Mouse (Mus musculus): ENCODE measurements around the gene Tmc5.

The Tmc5 gene

DNA sequence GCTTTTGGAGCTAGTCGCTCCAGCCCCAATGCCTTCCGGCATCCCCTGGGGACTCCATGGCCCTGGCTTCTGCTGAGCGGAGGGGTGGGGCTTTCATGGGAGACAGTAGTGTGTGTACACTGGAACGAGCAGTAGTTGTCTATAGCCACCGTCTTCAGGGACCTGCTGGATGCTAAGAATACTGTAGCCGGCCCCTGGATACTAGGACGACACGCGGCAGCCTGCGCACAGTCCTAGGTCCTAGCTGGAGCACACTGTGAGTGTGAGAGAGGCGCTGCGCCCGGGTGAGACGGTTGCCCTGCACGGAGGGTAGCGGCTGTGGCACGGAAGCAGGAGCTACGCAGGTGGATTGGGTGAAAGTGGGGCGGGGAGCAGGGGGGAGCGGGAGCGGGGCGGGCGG lies at the start of gene Tmc5:
Tmc5 (plus strand) TSS at position 97 of the 400 bp plus-strand sequence.
- DNase-seq = peak; percentile 85

- DNase-seq = peak; percentile 59
Measured at GRCm38 (mm10) chr7:118547451-118547850, 49.6 kb upstream of the Tmc5 start.

DNA sequence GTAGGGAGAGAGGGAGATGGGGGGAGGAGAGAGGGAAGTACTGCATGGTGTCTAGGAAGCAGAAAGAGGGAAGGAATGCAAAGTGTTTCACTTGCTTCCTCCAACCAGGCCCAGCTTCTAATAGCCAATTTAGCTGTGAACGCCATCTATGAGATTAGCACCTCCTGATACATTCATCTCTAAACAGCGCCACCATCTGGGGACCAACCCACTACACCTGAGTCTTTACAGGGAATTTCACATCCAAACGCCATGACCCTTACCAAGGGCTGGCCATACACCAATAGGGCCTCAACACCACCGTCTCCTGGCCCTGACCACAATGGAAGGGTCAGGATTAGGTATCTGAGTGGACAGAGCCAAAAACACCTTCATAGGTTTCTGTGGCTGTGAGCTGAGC lies 43.2 kb upstream of the Tmc5 start:
- no peak for DNase-seq

- no peak for DNase-seq
Measured at GRCm38 (mm10) chr7:118554290-118554689, 42.8 kb upstream of the Tmc5 start.

GRCm38 (mm10) chr7:118569121-118569543 lies 28.0 kb upstream of the Tmc5 start:
- DNase-seq = no peak

DNA sequence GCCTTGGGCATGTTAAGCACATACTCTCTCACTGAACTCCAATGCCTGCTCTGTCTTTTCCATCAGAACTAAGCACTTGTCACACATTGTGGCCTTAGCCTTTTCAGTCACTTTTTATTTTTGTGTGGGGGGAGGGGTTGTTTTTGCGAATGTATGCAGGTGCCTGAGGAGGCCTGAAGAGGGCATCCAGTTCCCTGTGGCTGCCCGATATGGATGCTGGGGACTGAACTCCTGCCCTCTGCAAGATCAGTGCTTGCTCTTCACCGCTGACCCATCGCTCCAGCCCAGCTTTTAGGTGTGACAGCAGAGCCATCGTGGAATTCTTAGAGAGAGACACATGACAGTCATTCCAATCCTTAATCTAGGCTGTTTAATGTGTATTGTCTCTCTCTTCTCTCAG lies 25.7 kb upstream of the Tmc5 start:
- DNase-seq = no peak

- no peak for DNase-seq
Measured at GRCm38 (mm10) chr7:118572039-118572438, 25.1 kb upstream of the Tmc5 start.

GRCm38 (mm10) chr7:118578269-118578668 lies 18.8 kb upstream of the Tmc5 start:
- no peak for DNase-seq

DNA sequence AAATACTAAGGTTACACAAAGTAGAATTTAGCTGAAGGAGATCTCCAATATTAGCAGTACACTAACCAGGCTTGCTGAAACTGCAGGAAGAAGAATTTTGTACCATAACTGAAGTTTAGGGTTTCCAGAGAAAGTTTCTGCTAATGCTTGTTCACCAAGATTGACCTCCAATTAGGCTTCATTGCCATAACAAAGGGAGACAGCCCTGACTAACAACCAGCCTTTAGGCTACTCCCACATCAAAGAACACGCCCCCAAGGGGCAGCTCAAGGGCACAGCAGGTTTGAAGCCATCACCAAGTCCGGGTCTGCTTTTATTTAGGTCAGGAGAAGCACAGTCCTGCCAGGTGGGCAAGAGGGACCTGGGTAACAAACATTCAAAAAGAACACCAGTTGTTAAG lies 17.2 kb upstream of the Tmc5 start:
- DNase-seq = no peak

DNA sequence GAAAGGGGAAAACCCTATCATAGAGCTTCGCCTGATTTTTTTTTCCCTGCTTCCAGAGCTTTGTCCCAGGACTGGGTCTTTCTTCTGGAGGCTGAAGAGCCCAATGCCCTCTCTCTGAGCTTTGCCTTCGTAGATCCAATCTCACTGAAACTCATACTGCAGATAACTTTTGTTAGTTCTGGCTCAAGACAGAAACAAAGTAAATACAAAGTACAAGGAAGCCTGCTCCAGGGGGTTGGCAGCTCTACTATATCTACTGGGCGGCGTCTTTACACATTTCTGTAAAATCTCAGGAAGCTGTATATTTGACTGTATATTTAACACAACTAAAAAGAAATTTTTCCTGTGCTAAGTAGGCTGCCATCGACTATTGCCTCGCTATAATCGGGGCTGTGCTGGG lies 13.3 kb upstream of the Tmc5 start:
- no peak for DNase-seq

DNA sequence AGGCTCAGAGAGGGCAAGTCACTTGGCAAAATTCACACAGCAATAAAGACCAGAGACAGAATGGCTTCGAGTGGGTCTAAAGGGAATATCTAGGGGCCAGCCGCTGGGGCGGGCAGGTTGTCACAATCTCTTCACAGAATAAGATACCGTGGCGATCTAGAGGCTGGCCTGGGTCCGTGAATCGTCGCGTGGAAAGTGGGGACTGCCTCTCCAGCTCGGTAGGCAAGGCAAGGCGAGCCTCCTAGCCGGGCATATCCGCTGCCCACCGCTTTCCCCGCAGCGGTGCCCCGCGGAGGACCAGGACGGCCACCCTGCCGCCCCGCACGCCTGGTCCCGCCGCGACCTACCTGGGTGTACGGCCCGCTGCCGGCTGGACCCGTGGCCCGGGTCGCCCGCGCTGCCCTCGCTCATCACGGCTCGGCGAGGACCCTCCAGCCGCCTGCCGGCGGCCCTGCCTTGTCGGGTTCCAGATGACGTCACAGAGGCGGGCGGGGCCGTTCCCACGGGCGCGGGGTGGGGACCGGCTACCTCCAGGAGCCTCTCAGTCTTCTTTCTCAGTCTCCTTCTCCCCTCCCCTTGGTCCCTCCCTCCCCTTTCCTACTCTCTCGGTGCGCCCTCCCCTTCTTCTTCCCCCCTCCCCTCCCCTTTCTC lies 12.7 kb upstream of the Tmc5 start, which contains the start of gene Tmc7:
Tmc7 (minus strand) TSS at position 480 of the 651 bp plus-strand sequence.
- peak; percentile 84 for DNase-seq

DNA sequence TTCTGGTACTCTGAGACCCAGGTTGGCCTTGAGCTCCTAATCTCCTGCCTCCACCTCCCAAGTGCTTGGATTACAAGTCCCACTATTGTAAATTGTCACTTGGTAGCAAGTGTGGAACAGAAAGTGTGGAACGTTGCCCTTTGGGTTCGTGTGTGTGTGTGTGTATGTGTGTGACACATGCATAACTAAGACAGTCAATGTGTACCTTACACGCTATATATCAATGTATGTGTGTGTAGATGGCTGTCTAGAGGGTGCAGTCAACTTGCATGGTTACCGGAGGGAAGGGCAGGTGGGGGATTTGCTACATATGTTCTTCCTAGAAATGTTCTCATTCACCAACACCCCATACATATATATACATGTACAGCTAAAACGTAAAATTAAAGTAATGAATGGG lies 12.2 kb upstream of the Tmc5 start:
- DNase-seq = no peak

DNA sequence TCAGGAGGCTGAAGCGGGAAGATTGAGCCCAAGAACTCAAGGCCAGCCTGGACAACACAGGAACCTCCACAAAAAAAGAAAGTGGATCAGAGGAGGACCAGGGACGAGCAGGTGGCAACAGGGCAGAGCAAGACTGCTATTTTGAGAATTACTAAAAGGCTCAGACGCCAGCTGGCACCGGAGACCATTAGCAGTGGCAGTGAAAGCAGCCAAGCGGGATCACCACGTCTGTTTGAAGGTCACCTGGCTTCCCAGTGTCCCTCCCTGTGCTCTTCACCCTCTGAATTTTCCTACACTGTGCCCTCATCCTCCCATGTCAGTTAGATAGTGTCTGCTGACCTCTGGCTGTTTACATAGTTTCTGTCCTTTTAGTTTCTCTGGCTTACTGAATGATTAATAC lies 11.2 kb upstream of the Tmc5 start:
- no peak for DNase-seq

GRCm38 (mm10) chr7:118590726-118591305 lies 6.3 kb upstream of the Tmc5 start:
- no peak for DNase-seq

DNA sequence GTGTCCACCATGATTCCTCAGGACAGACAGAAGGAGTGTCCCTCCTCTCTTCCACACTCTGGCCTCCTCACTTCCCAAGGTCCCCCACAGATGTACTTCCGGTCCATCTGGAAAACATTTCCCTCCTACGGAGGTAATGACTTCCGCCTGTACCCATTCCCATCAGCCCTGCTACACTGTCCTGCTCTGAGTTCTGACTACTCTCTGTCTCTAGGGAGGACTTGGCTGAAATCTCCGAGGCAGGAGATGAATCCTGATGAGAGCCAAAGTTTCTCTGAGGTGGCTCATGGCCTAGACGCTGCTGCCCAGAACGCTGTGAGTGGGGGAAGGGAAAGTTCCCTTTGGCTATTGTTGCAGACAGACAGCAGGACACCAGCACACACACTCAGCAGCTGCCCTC lies 5.0 kb upstream of the Tmc5 start:
- no peak for DNase-seq

DNA sequence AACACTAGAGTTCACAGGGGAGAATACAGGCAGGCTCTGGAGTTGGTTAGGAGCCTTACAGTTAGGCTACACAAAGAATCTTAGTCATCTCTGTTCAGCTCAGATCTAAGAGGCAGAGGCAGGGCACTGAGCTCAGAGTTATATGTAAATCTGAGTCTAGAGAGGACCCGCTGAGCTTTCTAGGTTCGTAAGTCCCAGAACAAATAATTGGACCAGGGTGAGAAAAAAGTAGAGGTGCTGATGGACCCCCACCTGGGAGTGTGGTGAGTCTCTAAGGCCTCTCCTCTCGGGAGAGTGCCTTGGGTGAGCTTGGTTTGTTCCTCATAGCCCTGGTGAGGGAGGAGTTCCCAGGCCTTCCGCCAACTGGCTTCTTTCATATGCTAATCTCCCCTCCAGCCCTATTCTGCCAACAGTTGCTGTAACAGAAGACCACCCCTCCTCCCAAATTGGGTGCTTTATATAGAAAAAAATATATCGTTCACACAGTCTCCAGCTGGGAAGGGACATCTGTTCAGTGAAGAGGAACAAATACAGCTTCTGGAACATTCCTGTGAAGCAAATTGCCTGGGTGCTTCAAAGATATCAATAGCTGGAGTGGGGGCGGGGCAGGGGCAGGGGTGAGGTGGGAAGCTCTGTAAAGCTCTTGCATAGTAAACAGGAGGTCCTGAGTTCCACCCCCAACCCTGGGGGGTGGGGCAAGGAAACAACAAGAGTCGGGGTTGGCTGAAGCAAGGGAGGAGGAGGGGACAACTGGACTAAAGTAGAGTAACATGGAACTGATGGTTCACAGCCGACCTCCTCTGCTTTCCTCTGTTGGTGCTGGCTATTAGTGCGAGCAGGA lies 3.3 kb upstream of the Tmc5 start:
- peak; percentile 44 for DNase-seq

DNA sequence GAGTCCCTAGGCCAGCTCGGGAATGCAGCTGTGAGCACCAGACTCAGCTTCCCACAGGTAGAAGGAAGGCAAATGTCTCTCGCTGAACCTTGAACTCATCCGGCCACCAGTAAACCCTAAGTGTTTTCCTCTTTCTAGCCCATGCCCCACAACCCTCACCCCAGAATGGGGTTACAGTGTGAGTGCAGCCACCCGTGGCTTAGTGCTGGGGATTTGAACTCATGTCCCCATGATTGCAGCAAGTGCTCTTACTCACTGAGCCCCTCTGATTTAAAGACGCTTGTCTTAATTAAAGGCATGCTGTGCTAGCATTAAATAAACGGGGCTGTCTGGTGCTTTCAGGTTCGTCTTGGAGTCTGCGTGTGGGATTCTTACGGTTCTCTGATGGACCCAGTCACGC lies 2.5 kb upstream of the Tmc5 start:
- no peak for DNase-seq

DNA sequence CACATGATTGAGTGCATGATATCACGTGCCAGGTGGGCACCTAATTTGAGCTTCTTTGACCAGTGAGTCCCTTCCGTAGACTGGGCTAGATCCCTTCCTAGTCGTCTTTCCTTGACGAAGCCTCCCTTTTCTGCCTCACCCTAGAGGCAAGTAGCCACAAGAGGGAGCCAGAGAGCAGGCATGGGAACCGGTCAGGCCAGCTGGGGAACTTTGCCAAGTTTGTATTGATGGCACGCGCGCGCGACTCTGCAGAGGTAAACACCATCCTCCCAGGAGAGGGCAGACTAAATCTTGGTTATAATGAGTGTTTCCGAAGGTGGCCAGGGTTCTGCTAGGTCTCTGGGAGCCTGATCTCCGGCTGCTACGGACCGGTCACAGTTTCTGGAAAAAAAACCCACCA lies 1.9 kb upstream of the Tmc5 start:
- DNase-seq = peak; percentile 97

GRCm38 (mm10) chr7:118596271-118596670 lies 826 bp upstream of the Tmc5 start:
- peak; percentile 69 for DNase-seq

DNA sequence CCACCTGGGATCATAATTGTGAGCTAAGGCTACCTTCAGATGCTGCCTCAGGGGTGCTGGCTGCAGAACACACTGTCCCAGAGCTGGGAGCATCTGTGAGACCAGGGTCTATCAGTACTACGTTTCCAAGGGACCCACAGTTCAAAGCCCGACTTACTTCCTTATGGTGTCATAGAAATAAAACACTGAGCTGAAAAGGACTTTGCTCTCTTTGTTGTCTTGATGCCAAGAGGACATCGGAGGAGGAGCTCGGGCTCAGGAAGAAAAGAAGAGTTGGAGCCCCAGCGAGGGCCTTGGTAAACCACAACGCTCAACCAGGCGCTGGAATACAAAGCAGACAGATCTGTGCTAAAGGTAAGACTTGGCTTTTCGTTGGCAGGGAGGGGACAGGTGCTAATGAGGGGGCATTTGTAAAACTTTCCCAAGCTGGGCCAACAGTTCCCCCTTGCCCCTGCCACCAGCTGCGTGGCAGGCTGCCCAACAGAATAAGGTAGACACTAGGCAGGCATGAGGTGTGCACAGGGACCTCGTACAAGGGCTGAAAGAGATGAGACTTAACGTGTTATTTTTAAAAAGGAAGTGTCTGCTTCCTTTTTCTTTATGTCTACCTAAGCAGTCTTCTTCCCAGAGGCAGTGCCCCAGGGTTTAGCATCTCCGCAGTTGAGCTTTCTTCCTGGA lies 3.0 kb downstream of the Tmc5 start:
- peak; percentile 27 for DNase-seq

- no peak for DNase-seq
Measured at GRCm38 (mm10) chr7:118604842-118605241, 7.7 kb downstream of the Tmc5 start.

DNA sequence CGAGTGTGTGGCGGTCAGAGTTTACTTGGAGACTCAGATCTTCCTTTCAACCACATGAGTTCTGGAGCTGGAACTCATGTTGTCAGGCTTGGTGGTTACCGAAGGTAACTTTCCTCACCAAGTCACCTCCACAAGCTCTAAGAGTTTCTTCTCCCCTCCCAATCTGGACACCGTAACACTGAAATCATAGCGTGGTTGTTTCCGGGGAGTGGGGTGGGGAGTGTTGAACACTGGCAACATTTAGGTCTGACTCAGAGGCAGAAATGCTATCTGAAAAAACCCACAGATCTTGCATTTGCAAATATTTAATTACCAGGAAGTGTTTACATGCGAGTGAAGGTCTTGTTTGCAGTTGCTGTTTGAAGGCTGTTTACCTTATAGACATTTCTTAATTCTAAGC lies 12.7 kb downstream of the Tmc5 start:
- no peak for DNase-seq

- no peak for DNase-seq
Measured at GRCm38 (mm10) chr7:118610721-118611120, 13.6 kb downstream of the Tmc5 start.
